Mouse (Mus musculus) heart, embryonic 14.5 days (tissue): ENCODE data around the gene Pclo. TPM values are rescaled to one million over a fixed set of nuclear protein-coding genes. Genes with fewer than 3 reads are reported as not detected.
"Not testable (repeated sequence)": the region's sequence is repeated elsewhere in the genome, so short reads cannot be mapped to it uniquely, and the experiment has no call there.

Experiments
- ATAC-seq: fragments of 200-750 bp; cut with Nextera tagmentation; 2 replicates; pipeline ENCODE4 v1.8.0; 2017; ENCODE audit warnings: low read depth, moderate TSS enrichment; ENCODE audit not compliant: insufficient number of reproducible peaks, insufficient read depth, low FRiP score
- H3K27ac ChIP-seq, 2 experiments: fragments of 200-500 bp in 1 of 2; fragments of 300-500 bp in 1 of 2; sonication (generic) in 1 of 2; replicated peaks in 1 of 2; 2 replicates each; pipeline ENCODE4 v1.5.1; 2012 to 2014; ENCODE audit warnings: low read depth in 2 of 2, low read length in 2 of 2, control low read depth in 1 of 2, mild to moderate bottlenecking in 1 of 2, mixed read lengths in 1 of 2; ENCODE audit not compliant: control insufficient read depth in 1 of 2, insufficient read depth in 1 of 2
- H3K27me3 ChIP-seq: fragments of 300-500 bp; sonication (generic); 2 replicates; pipeline ENCODE4 v1.6.1; 2014; ENCODE audit warnings: mild to moderate bottlenecking, low read length, control low read depth; ENCODE audit not compliant: control insufficient read depth, insufficient read depth
- H3K36me3 ChIP-seq: fragments of 300-500 bp; sonication (generic); 2 replicates; pipeline ENCODE4 v1.6.1; 2014; ENCODE audit warnings: mild to moderate bottlenecking, control low read depth, low read length, mixed read lengths; ENCODE audit not compliant: control insufficient read depth, insufficient read depth
- H3K4me1 ChIP-seq, 2 experiments: fragments of 200-500 bp in 1 of 2; fragments of 300-500 bp in 1 of 2; sonication (generic) in 1 of 2; 2 replicates each; pipeline ENCODE4 v1.6.1; 2012 to 2014; ENCODE audit warnings: low read length in 2 of 2, control low read depth in 1 of 2, mixed read lengths in 1 of 2; ENCODE audit not compliant: control insufficient read depth in 2 of 2, insufficient read depth in 2 of 2
- H3K4me2 ChIP-seq: fragments of 300-500 bp; sonication (generic); 2 replicates; pipeline ENCODE4 v1.6.1; 2014; ENCODE audit warnings: mild to moderate bottlenecking, low read length
- H3K4me3 ChIP-seq, 2 experiments: fragments of 200-500 bp in 1 of 2; fragments of 300-500 bp in 1 of 2; sonication (generic) in 1 of 2; 2 replicates each; pipeline ENCODE4 v1.5.1; 2012 to 2014; ENCODE audit warnings: low read length in 2 of 2, mild to moderate bottlenecking in 2 of 2, control low read depth in 1 of 2, low read depth in 1 of 2, moderate library complexity in 1 of 2; ENCODE audit not compliant: control insufficient read depth in 1 of 2, insufficient read depth in 1 of 2
- H3K9ac ChIP-seq: fragments of 300-500 bp; sonication (generic); 2 replicates; pipeline ENCODE4 v1.6.1; 2014; ENCODE audit warnings: mild to moderate bottlenecking, low read length
- H3K9me3 ChIP-seq: fragments of 300-500 bp; sonication (generic); 2 replicates; pipeline ENCODE4 v1.6.1; 2016; ENCODE audit warnings: low read length, control low read depth; ENCODE audit not compliant: control insufficient read depth
- WGBS: fragments of 180-500 bp; shearing (Covaris S2); extraction: QIAGEN DNeasy Blood & Tissue Kit; methylation state at CpG from one replicate; pipeline ENCODE4 v1.1.7; 2014; 5-methylcytosine and 5-hydroxymethylcytosine counted together
- polyA plus RNA-seq: library from polyadenylated mRNA; unstranded; fragments of >200 nt; fragmentation: Nextera tagmentation; extraction: Ambion mirVana; gene quantifications from 2 replicates; pipeline ENCODE4 v1.2.1, GENCODE M21; 2014

Pclo gene
- polyA plus RNA-seq, 1 experiment from 2014 or later = 0.19 TPM

DNA sequence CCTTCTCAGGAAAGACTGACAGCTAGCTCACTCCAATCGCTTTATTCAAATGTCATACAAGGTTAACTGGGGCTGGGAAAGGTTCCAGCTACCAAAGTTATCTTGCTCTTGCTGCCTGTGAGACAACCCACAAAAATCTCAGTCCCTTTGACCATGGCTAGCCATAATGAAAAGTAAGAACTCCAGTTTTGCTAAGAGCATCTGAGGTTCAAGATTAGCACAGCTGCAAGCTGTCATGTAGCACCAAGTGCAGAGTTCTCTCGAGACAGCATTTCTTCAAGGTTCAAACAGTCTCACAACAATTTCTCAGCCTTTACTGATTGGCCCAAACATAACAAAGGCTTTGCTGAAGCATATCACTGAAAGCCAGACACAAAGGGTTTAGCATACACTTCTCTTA, 370.6 kb downstream of the Pclo start:
- ATAC-seq, H3K9me3 ChIP-seq, H3K4me3 ChIP-seq, H3K9ac ChIP-seq, H3K36me3 ChIP-seq, H3K4me1 ChIP-seq, H3K4me2 ChIP-seq, H3K27me3 ChIP-seq: not testable (repeated sequence)
- H3K27ac ChIP-seq = peak overlapping the region in 1 of 2 experiments; percentile 25; a peak in 1 of 4 replicates
- 36% methylated on average over 2 of the region's 2 CpGs for WGBS

DNA sequence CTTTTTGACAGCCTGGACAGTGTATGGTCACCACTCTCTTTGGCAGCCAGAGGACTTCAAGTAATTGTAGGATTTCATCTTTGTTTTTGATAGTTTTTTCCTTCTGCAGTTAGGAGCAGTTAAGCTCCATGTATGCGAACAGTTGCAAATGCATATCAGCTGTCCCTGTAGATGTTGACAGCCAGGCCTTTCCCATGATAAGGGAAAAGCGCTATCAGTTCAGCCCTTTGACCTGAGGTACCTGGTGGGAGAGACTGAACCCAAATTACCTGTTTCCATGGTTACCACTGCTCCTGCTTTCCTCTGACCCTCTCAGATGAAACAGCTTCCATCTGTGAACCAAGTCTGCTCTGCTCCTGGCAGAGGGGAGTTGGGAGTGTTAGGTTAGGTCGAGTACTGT, 377.5 kb downstream of the Pclo start:
- no peak overlapping the region for H3K27ac ChIP-seq
- no peaks in the 10 kb centered on the region for H3K36me3 ChIP-seq
- H3K4me3 ChIP-seq = no peak overlapping the region
- no peaks in the 10 kb centered on the region for H3K9me3 ChIP-seq
- 0 out of 2 replicates have a peak, but pooled peaks have one; percentile 43 for ATAC-seq
- no peaks in the 10 kb centered on the region for H3K27me3 ChIP-seq
- no peak overlapping the region for H3K4me2 ChIP-seq
- WGBS = 32% methylated on average over 3 of the region's 3 CpGs
- H3K9ac ChIP-seq = no peak overlapping the region
- H3K4me1 ChIP-seq = 0 out of 4 replicates have a peak, but pooled peaks cover 0 to 2% of the 10 kb centered on the region in 2 experiments

DNA sequence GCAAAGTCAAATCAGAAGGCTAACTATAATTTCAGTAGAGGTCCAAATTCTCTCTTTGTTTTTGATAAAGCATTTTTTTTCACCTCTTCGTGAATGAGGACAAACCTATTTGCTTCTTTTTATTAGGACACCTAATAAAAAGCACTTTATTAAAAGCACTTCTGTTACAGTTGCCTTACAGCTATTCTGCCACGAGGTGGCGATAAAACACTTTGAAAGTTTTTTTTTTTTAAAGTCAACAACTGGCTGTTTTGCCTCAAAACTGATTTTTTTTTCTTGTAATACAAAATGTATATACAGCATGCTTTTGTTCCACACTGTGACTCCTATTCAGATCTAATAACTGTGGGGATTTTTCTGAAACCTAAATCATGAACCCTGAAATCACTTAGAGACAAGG, 388.8 kb downstream of the Pclo start:
- ATAC-seq, H3K4me1 ChIP-seq, H3K36me3 ChIP-seq, H3K9me3 ChIP-seq, H3K27ac ChIP-seq, H3K4me3 ChIP-seq, H3K9ac ChIP-seq, H3K4me2 ChIP-seq, H3K27me3 ChIP-seq: not testable (repeated sequence)
- WGBS = 14% methylated on average over 3 of the region's 3 CpGs
